Mouse (Mus musculus) spleen, adult 2 months (tissue): ENCODE data around the gene Spsb1. TPM values are rescaled to one million over a fixed set of nuclear protein-coding genes. Genes with fewer than 3 reads are reported as not detected.
A peak's percentile ranks its signal among the peaks of the same experiment; 100 is the strongest.

Source experiments
- DNase-seq, 2 experiments: peaks; one replicate each; pipeline versions ENCODE4 v3.0.0 to v3.0.0-alpha.2; 2012 to 2021; ENCODE audit warnings: low spot score in 2 of 2, low read depth in 1 of 2
- H3K27ac ChIP-seq: fragments of 200-500 bp; 2 replicates; pipeline ENCODE4 v1.5.1; 2012; ENCODE audit warnings: low read length, inconsistent platforms; ENCODE audit not compliant: insufficient read depth
- H3K27me3 ChIP-seq: fragments of 200-500 bp; 2 replicates; pipeline ENCODE4 v1.6.1; 2012; ENCODE audit warnings: mild to moderate bottlenecking, moderate library complexity, low read length, inconsistent platforms; ENCODE audit not compliant: control insufficient read depth, insufficient read depth
- H3K36me3 ChIP-seq: fragments of 200-500 bp; 2 replicates; pipeline ENCODE4 v1.6.1; 2012; ENCODE audit warnings: mild to moderate bottlenecking, low read length, inconsistent platforms; ENCODE audit not compliant: control insufficient read depth, insufficient read depth
- H3K4me1 ChIP-seq: fragments of 200-500 bp; 2 replicates; pipeline ENCODE4 v1.6.1; 2011; ENCODE audit warnings: inconsistent platforms; ENCODE audit not compliant: control insufficient read depth, insufficient read depth, insufficient read length
- H3K4me3 ChIP-seq: fragments of 200-500 bp; 2 replicates; pipeline ENCODE4 v1.5.1; 2011; ENCODE audit warnings: mild to moderate bottlenecking, inconsistent platforms; ENCODE audit not compliant: insufficient read depth, insufficient read length; ENCODE audit errors: extremely low read depth
- CTCF ChIP-seq: fragments of 200-500 bp; IDR thresholded peaks from 2 replicates; pipeline ENCODE4 v1.5.1; 2011; ENCODE audit warnings: mild to moderate bottlenecking, inconsistent platforms; ENCODE audit not compliant: insufficient read depth, insufficient read length, insufficient replicate concordance; ENCODE audit errors: extremely low read depth
- POLR2A ChIP-seq: fragments of 200-500 bp; IDR thresholded peaks from 2 replicates; pipeline ENCODE4 v1.6.1; 2011; ENCODE audit warnings: low read depth, low read length, inconsistent platforms
- WGBS: fragments of 180-500 bp; shearing (Covaris S2); methylation state at CpG from one replicate; pipeline ENCODE4 v1.1.7; 2018; 5-methylcytosine and 5-hydroxymethylcytosine counted together
- polyA plus RNA-seq: library from polyadenylated mRNA; depleted of rRNA; stranded (reverse); fragments of >200 nt; gene quantifications from 2 replicates; pipeline ENCODE4 v1.2.3, GENCODE M21; 2012

Gene Spsb1
- polyA plus RNA-seq, 1 experiment = 5.9 TPM

GRCm38 (mm10) chr4:149871014-149871413 is 83.8 kb downstream of the Spsb1 start:
- no peak for DNase-seq
- no peaks in the 10 kb centered on the region; the same call in 1 of the 2 replicates for H3K4me1 ChIP-seq
- TF ChIP-seq POLR2A (no peak), CTCF (no peak)
- H3K27me3 ChIP-seq = no peaks in the 10 kb centered on the region
- H3K27ac ChIP-seq = peak overlapping the region; percentile 24; the same call in 1 of the 2 replicates
- no peak overlapping the region for H3K4me3 ChIP-seq
- WGBS = 64% methylated on average over 11 of the region's 11 CpGs
- H3K36me3 ChIP-seq = no peaks in the 10 kb centered on the region

- no peaks in the 10 kb centered on the region for H3K36me3 ChIP-seq
- no peak overlapping the region for H3K27ac ChIP-seq
- no peak for TF ChIP-seq POLR2A
- no peak for TF ChIP-seq CTCF
- no peak overlapping the region for H3K4me3 ChIP-seq
- no peaks in the 10 kb centered on the region for H3K27me3 ChIP-seq
- no peaks in the 10 kb centered on the region; the same call in 1 of the 2 replicates for H3K4me1 ChIP-seq
- no peak for DNase-seq
These were observed 84.4 kb downstream of the Spsb1 start for GRCm38 (mm10) chr4:149870412-149870811.

GRCm38 (mm10) chr4:149868725-149869124 is 86.1 kb downstream of the Spsb1 start:
- DNase-seq = no peak
- Histone ChIP-seq H3K4me1 (no peaks in the 10 kb centered on the region; the same call in 1 of the 2 replicates), H3K27ac (no peak overlapping the region), H3K27me3 (no peaks in the 10 kb centered on the region), H3K4me3 (no peak overlapping the region), H3K36me3 (no peaks in the 10 kb centered on the region)
- 62% methylated on average over 14 of the region's 14 CpGs for WGBS
- no peak for TF ChIP-seq CTCF
- TF ChIP-seq POLR2A = no peak

- Histone ChIP-seq H3K4me1 (no peaks in the 10 kb centered on the region; the same call in 1 of the 2 replicates), H3K36me3 (no peaks in the 10 kb centered on the region), H3K27me3 (no peaks in the 10 kb centered on the region), H3K4me3 (no peak overlapping the region), H3K27ac (no peak overlapping the region)
- 84% methylated on average over 9 of the region's 9 CpGs for WGBS
- DNase-seq = no peak
- TF ChIP-seq POLR2A = no peak
- TF ChIP-seq CTCF = no peak
These were observed 86.8 kb downstream of the Spsb1 start for GRCm38 (mm10) chr4:149868009-149868408.

- TF ChIP-seq POLR2A (no peak), CTCF (no peak)
- Histone ChIP-seq H3K27ac (no peak overlapping the region), H3K36me3 (no peaks in the 10 kb centered on the region), H3K4me1 (no peaks in the 10 kb centered on the region; the same call in 1 of the 2 replicates), H3K27me3 (no peaks in the 10 kb centered on the region), H3K4me3 (no peak overlapping the region)
- DNase-seq = no peak
- 69% methylated on average over 4 of the region's 4 CpGs for WGBS
These were observed 87.5 kb downstream of the Spsb1 start for GRCm38 (mm10) chr4:149867351-149867750.

GRCm38 (mm10) chr4:149864395-149864794 is 90.4 kb downstream of the Spsb1 start:
- WGBS = 87% methylated on average over 4 of the region's 4 CpGs
- Histone ChIP-seq H3K4me3 (no peak overlapping the region), H3K36me3 (no peaks in the 10 kb centered on the region), H3K27ac (no peak overlapping the region), H3K4me1 (no peaks in the 10 kb centered on the region), H3K27me3 (no peaks in the 10 kb centered on the region)
- TF ChIP-seq CTCF (no peak), POLR2A (no peak)
- no peak for DNase-seq

- no peak overlapping the region for H3K27ac ChIP-seq
- WGBS = 75% methylated on average over 9 of the region's 9 CpGs
- TF ChIP-seq CTCF = no peak
- no peak for TF ChIP-seq POLR2A
- no peak overlapping the region for H3K4me3 ChIP-seq
- peaks cover 1% of the 10 kb centered on the region; the same call in 1 of the 2 replicates for H3K4me1 ChIP-seq
- no peaks in the 10 kb centered on the region for H3K36me3 ChIP-seq
- DNase-seq = no peak
- H3K27me3 ChIP-seq = no peaks in the 10 kb centered on the region
These were observed 91.3 kb downstream of the Spsb1 start for GRCm38 (mm10) chr4:149863522-149863921.
